Mouse (Mus musculus): Measurements from ENCODE around the gene Rbm11. TPM values are rescaled to one million over a fixed set of nuclear protein-coding genes. Genes with fewer than 3 reads are reported as not detected.

The Rbm11 gene
- polyA plus RNA-seq, 1 experiment from 2014 or later, result 3.5 TPM

- H3K36me3 ChIP-seq (ENCODE audit: control insufficient read depth, insufficient read depth, low read length), result no peaks in the 10 kb centered on the region
Observed at GRCm38 (mm10) chr16:75617651-75618349, 25.2 kb downstream of the Rbm11 start.

GRCm38 (mm10) chr16:75627862-75628261 lies 35.2 kb downstream of the Rbm11 start:
- Histone ChIP-seq H3K4me3 (ENCODE audit: low read depth, low read length) (no peak overlapping the region), H3K27me3 (ENCODE audit: control insufficient read depth, insufficient read depth, low read length) (no peaks in the 10 kb centered on the region), H3K4me1 (ENCODE audit: control insufficient read depth, insufficient read depth, low read length) (no peaks in the 10 kb centered on the region), H3K27ac (ENCODE audit: low read depth, low read length) (no peak overlapping the region), H3K9me3 (ENCODE audit: control insufficient read depth, low read length) (no peaks in the 10 kb centered on the region), H3K9ac (replicated peaks; ENCODE audit: low read depth, low read length) (no peak overlapping the region), H3K36me3 (ENCODE audit: control insufficient read depth, insufficient read depth, low read length) (no peaks in the 10 kb centered on the region), H3K4me2 (ENCODE audit: low read depth, low read length) (no peak overlapping the region)
- 86% methylated on average over 2 of the region's 2 CpGs for WGBS
- ATAC-seq (ENCODE audit: low read depth), result no peak

More at GRCm38 (mm10) chr16:75617651-75618349, 25.2 kb downstream of the Rbm11 start:
- peak; percentile 65; the same call in 1 of the 2 replicates for ATAC-seq (ENCODE audit: low read depth)
- no peak overlapping the region for H3K4me3 ChIP-seq (ENCODE audit: low read depth, low read length)
- H3K4me2 ChIP-seq (ENCODE audit: low read depth, low read length), result no peak overlapping the region
- WGBS, result 78% methylated on average over 2 of the region's 2 CpGs
- H3K27me3 ChIP-seq (ENCODE audit: control insufficient read depth, insufficient read depth, low read length), result no peaks in the 10 kb centered on the region
- H3K27ac ChIP-seq (ENCODE audit: low read depth, low read length), result no peak overlapping the region
- H3K4me1 ChIP-seq (ENCODE audit: control insufficient read depth, insufficient read depth, low read length), result no peaks in the 10 kb centered on the region
- H3K9ac ChIP-seq (replicated peaks; ENCODE audit: low read depth, low read length), result no peak overlapping the region
- H3K9me3 ChIP-seq (ENCODE audit: control insufficient read depth, low read length), result no peaks in the 10 kb centered on the region

Other genes with a start within 250 kb of the Rbm11 start
- not detected in 2 replicates for gene Lipi, start 6.8 kb upstream of the Rbm11 start, polyA plus RNA-seq (2014; fragmentation: Nextera tagmentation; extraction: Ambion mirVana)
- gene Hspa13, start 174.3 kb downstream of the Rbm11 start, polyA plus RNA-seq (2014; fragmentation: Nextera tagmentation; extraction: Ambion mirVana), result 46.8 and 48.5 TPM in 2 replicates